Mouse (Mus musculus) stomach, postnatal 0 days (tissue): Measurements from ENCODE around the gene Tenm3. TPM values are rescaled to one million over a fixed set of nuclear protein-coding genes. Genes with fewer than 3 reads are reported as not detected.

Experiments used
- ATAC-seq: fragments of 200-750 bp; cut with Nextera tagmentation; 2 replicates; pipeline ENCODE4 v1.8.0; 2017; ENCODE audit not compliant: low FRiP score, low TSS enrichment
- DNase-seq: peaks from one replicate; pipeline ENCODE4 v3.0.0-alpha.2; 2016; ENCODE audit warnings: low spot score
- H3K27ac ChIP-seq: fragments of 300-500 bp; sonication (generic); replicated peaks from 2 replicates; pipeline ENCODE4 v1.5.1; 2014; ENCODE audit warnings: mild to moderate bottlenecking, control low read depth
- H3K27me3 ChIP-seq: fragments of 300-500 bp; sonication (generic); 2 replicates; pipeline ENCODE4 v1.6.1; 2014; ENCODE audit warnings: low read length; ENCODE audit not compliant: control insufficient read depth, insufficient read depth
- H3K36me3 ChIP-seq: fragments of 300-500 bp; sonication (generic); 2 replicates; pipeline ENCODE4 v1.6.1; 2014; ENCODE audit warnings: low read length, mixed read lengths; ENCODE audit not compliant: control insufficient read depth, insufficient read depth
- H3K4me1 ChIP-seq: fragments of 300-500 bp; sonication (generic); replicated peaks from 2 replicates; pipeline ENCODE4 v1.6.1; 2014; ENCODE audit warnings: antibody characterized with exemption; ENCODE audit not compliant: control insufficient read depth, insufficient read depth
- H3K4me2 ChIP-seq: fragments of 300-500 bp; sonication (generic); replicated peaks from 2 replicates; pipeline ENCODE4 v1.6.1; 2014; ENCODE audit warnings: low read depth, mild to moderate bottlenecking, control low read depth, moderate library complexity
- H3K4me3 ChIP-seq: fragments of 300-500 bp; sonication (generic); 2 replicates; pipeline ENCODE4 v1.5.1; 2014; ENCODE audit warnings: low read depth, low read length, control low read depth
- H3K9ac ChIP-seq: fragments of 300-500 bp; sonication (generic); 2 replicates; pipeline ENCODE4 v1.6.1; 2014; ENCODE audit warnings: mild to moderate bottlenecking, low read length, control low read depth, mixed read lengths
- H3K9me3 ChIP-seq: fragments of 300-500 bp; sonication (generic); 2 replicates; pipeline ENCODE4 v1.6.1; 2016; ENCODE audit warnings: low read length; ENCODE audit not compliant: control insufficient read depth
- CTCF ChIP-seq: IDR thresholded peaks from 2 replicates; pipeline ENCODE4 v1.5.1; 2016; ENCODE audit warnings: antibody characterized with exemption, low read depth, mild to moderate bottlenecking, moderate library complexity
- EP300 ChIP-seq: optimal IDR thresholded peaks from 2 replicates; pipeline ENCODE3; 2016; ENCODE audit warnings: antibody characterized with exemption
- WGBS: fragments of 180-500 bp; shearing (Covaris S2); extraction: QIAGEN DNeasy Blood & Tissue Kit; methylation state at CpG from one replicate; pipeline ENCODE4 v1.1.7; 2014; 5-methylcytosine and 5-hydroxymethylcytosine counted together
- polyA plus RNA-seq: library from polyadenylated mRNA; unstranded; fragments of >200 nt; fragmentation: Nextera tagmentation; extraction: Ambion mirVana; gene quantifications from 2 replicates; pipeline ENCODE4 v1.2.1, GENCODE M21; 2015

The Tenm3 gene
- polyA plus RNA-seq, 1 experiment from 2014 or later, result 4.5 TPM

- DNase-seq, result no peak
- TF ChIP-seq CTCF, result no peak
- TF ChIP-seq EP300, result no peak
- no peak for ATAC-seq
- Histone ChIP-seq H3K4me3 (no peak overlapping the region), H3K9me3 (no peaks in the 10 kb centered on the region), H3K27me3 (no peaks in the 10 kb centered on the region), H3K4me1 (no peaks in the 10 kb centered on the region), H3K36me3 (no peaks in the 10 kb centered on the region), H3K4me2 (no peak overlapping the region), H3K27ac (no peak overlapping the region), H3K9ac (no peak overlapping the region)
- 75% methylated on average over 16 of the region's 16 CpGs for WGBS
Observed at GRCm38 (mm10) chr8:48437523-48438207, 406.1 kb downstream of the Tenm3 start.

GRCm38 (mm10) chr8:48425101-48425500 lies 418.6 kb downstream of the Tenm3 start:
- WGBS, result 79% methylated on average over 11 of the region's 11 CpGs
- ATAC-seq, result no peak
- TF ChIP-seq CTCF, result no peak
- no peak for TF ChIP-seq EP300

GRCm38 (mm10) chr8:48417714-48418113 lies 426.0 kb downstream of the Tenm3 start:
- Histone ChIP-seq H3K9ac (no peak overlapping the region), H3K4me1 (no peaks in the 10 kb centered on the region), H3K27me3 (no peaks in the 10 kb centered on the region), H3K9me3 (no peaks in the 10 kb centered on the region), H3K4me3 (no peak overlapping the region), H3K36me3 (0 out of 2 replicates have a peak, but pooled peaks cover 2% of the 10 kb centered on the region), H3K27ac (no peak overlapping the region), H3K4me2 (no peak overlapping the region)
- no peak for ATAC-seq
- no peak for DNase-seq
- TF ChIP-seq CTCF (no peak), EP300 (no peak)
- WGBS, result 64% methylated on average over 11 of the region's 11 CpGs

More at GRCm38 (mm10) chr8:48425101-48425500, 418.6 kb downstream of the Tenm3 start:
- Histone ChIP-seq H3K4me1 (no peaks in the 10 kb centered on the region), H3K9me3 (no peaks in the 10 kb centered on the region), H3K9ac (no peak overlapping the region), H3K27ac (no peak overlapping the region), H3K4me2 (no peak overlapping the region), H3K27me3 (no peaks in the 10 kb centered on the region), H3K36me3 (no peaks in the 10 kb centered on the region), H3K4me3 (no peak overlapping the region)
- DNase-seq, result no peak

GRCm38 (mm10) chr8:48410916-48411315 lies 432.8 kb downstream of the Tenm3 start:
- 91% methylated on average over 8 of the region's 8 CpGs for WGBS

GRCm38 (mm10) chr8:48400572-48400972 lies 443.2 kb downstream of the Tenm3 start:
- WGBS, result 76% methylated on average over 12 of the region's 12 CpGs
- ATAC-seq (no peak), DNase-seq (no peak)
- Histone ChIP-seq H3K27me3 (no peaks in the 10 kb centered on the region), H3K9ac (no peak overlapping the region), H3K9me3 (no peaks in the 10 kb centered on the region), H3K36me3 (no peaks in the 10 kb centered on the region), H3K4me2 (no peak overlapping the region), H3K4me3 (no peak overlapping the region), H3K4me1 (no peaks in the 10 kb centered on the region), H3K27ac (no peak overlapping the region)
- TF ChIP-seq CTCF (no peak), EP300 (no peak)

More at GRCm38 (mm10) chr8:48410916-48411315, 432.8 kb downstream of the Tenm3 start:
- Histone ChIP-seq H3K27me3 (no peaks in the 10 kb centered on the region), H3K4me1 (no peaks in the 10 kb centered on the region), H3K9me3 (no peaks in the 10 kb centered on the region), H3K27ac (no peak overlapping the region), H3K9ac (no peak overlapping the region), H3K4me2 (no peak overlapping the region), H3K4me3 (no peak overlapping the region), H3K36me3 (no peaks in the 10 kb centered on the region)
- DNase-seq, result no peak
- no peak for TF ChIP-seq CTCF
- no peak for TF ChIP-seq EP300
- no peak for ATAC-seq

GRCm38 (mm10) chr8:48385833-48386232 lies 457.9 kb downstream of the Tenm3 start:
- ATAC-seq (no peak), DNase-seq (no peak)
- TF ChIP-seq CTCF, result no peak
- no peak for TF ChIP-seq EP300
- H3K4me2 ChIP-seq, result no peak overlapping the region
- no peak overlapping the region for H3K27ac ChIP-seq
- 81% methylated on average over 10 of the region's 10 CpGs for WGBS
- H3K27me3 ChIP-seq, result no peaks in the 10 kb centered on the region
- H3K36me3 ChIP-seq, result no peaks in the 10 kb centered on the region
- H3K4me3 ChIP-seq, result no peak overlapping the region
- no peaks in the 10 kb centered on the region for H3K4me1 ChIP-seq
- H3K9ac ChIP-seq, result no peak overlapping the region
- no peaks in the 10 kb centered on the region for H3K9me3 ChIP-seq
